Mouse (Mus musculus) cortical plate, adult 2 months (tissue): ENCODE results near the gene Dapk3.

Experiments
- CTCF ChIP-seq: fragments of 200-500 bp; IDR thresholded peaks from 2 replicates; pipeline ENCODE4 v1.5.1; 2011; ENCODE audit warnings: mild to moderate bottlenecking, control low read depth, low read length; ENCODE audit not compliant: insufficient read depth; ENCODE audit errors: extremely low read depth
- POLR2A ChIP-seq: fragments of 200-500 bp; IDR thresholded peaks from 2 replicates; pipeline ENCODE4 v1.6.1; 2011; ENCODE audit warnings: mild to moderate bottlenecking, low read length, control low read depth; ENCODE audit not compliant: insufficient read depth; ENCODE audit errors: extremely low read depth

GRCm38 (mm10) chr10:81142551-81142981 is 40.2 kb upstream of the Dapk3 start:
- no peak for TF ChIP-seq CTCF
- no peak for TF ChIP-seq POLR2A
